Mouse (Mus musculus): ENCODE results near the gene Acox1.

DNA sequence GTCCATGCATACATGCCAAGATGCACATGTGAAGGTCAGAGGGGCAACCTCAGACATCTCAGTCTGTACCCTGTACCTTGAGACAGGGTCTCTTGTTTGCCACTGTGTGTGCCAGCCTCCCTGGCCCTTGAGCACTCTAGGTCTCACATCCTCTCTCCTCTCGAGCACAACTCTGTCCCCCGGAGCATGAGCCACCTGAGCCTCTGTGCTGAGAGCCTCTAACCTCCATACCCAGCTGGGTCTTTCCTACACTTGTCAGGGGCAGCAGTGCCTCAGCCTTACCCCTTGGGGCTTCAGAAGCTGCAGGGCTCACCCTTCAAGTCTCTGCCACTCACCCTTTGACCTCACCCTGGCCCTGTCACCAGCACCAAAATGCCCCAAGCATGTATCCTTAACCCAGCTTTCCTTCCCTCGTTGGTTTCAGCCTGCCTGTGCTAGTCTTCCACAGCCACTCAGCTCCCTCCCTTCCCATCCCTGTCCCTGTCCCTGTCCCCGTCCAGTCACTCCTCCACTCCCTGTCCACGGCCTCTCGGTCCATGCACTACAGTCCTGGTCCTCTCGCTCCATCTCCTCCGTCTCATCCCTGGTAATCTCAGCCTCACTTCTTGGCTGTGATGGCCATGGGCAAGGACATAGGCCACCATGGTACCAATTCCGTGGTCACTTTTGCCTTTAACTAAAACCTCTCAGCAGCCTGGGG lies 69.6 kb downstream of the Acox1 start:
- TF ChIP-seq CTCF (IDR thresholded peaks at IDR 0.05; ENCODE audit: low read depth): no peak
- TF ChIP-seq EP300 (IDR thresholded peaks at IDR 0.05; ENCODE audit: low read depth): no peak

Data from liver, postnatal 0 days (tissue).